Mouse (Mus musculus) kidney, adult 11 months (tissue): ENCODE data around the gene Adamts2.

Experiments used
- DNase-seq: peaks from one replicate; pipeline ENCODE4 v3.0.0; 2022

Adamts2 gene

DNA sequence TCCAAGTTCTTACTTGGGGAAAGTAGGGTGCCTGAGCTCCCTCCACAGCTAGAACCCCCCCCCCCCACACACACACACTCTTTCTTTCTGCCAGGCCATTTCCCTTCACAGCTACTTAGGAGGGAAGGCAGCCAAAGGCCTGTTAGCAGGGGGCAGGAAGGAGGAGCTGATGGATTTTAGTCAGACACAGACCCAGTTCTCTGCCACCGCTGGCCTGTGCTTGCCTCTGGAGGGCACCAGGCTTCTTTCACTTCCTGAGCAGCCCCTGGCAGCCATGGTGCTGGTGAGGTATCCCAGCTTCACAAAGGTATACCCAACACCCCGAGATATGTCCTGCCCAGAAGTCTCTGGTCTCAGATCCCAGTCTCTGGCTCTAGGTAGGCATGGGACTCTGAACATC lies 22.4 kb downstream of the Adamts2 start:
- DNase-seq, result no peak

DNA sequence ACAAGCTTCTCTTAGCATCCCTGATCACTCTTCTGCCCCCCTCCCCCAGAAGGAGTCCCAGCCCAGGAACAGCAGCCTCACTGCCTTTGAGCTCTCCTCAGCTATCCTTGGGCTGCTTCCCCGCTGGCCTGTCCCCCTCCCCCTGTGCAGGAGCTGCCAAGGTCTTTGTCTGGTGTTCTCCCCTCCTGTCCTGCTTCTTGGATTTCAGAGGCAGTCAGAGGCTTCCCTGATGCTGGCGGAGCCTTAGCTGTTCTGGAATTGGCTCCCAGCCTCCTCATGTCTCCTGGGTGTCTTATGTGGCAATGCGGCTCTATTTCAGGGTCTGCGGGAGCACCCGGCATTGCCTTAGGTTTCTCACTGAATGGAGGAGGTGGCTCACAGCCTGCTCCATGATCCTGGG lies 22.8 kb downstream of the Adamts2 start:
- no peak for DNase-seq

DNA sequence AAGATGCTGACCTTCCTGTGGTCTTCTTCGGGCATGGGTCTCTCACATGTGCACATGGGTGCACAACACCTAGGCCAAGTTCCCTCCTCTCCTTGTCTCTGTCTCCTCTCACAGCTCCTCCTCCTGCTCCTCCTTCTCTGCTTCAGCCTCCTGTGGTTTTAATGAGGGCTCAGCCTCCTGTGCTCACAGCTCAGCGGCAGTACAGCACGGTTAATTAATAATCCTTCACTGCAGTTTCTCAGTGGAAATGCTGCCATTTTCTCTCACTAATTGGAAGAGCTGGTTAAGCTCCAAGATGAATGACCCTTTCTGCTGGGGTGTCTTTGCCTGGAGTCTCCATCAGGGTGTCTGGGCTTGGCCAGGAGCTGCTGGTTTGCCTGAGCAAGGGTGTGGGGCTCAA lies 27.0 kb downstream of the Adamts2 start:
- DNase-seq, result no peak

DNA sequence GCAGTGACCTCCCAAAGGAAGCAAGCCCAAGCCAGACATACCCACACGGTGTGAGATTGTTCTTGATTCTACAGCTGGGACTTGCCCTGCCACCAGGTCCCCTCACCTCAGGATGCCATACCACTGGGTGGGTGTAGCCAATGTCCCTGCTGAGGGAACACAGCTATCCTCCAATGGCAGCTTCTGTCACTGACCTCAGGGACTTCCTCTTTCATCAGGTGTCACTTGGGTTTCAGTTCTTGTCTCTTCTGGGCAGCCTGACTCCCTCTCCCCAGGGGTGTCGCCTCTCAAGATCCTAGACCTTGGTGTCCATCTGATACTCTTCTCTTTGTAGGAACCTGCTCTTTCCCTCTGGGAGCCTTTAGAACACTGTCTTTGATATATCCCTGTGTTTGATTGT lies 28.6 kb downstream of the Adamts2 start:
- no peak for DNase-seq

DNA sequence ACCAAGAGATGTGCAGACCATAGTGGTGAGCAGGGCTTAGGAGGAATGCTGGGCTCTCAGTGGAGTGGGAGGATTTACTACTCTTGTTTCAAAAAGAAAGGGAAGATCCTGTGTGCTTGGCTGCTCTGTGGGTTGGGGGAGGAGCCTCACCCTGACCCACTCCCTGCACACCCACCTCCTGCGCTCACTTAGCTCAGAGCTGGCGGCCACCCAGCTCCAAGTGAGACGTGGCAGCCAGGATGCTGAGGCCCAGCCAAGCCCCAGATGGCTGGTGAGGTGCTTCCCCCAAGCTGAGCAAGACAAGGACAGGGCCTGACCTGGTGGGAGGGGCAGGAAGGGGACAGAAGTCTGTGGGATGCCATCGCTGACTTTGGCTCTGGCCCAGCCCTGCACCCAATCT lies 30.4 kb downstream of the Adamts2 start:
- peak; percentile 19 for DNase-seq

DNA sequence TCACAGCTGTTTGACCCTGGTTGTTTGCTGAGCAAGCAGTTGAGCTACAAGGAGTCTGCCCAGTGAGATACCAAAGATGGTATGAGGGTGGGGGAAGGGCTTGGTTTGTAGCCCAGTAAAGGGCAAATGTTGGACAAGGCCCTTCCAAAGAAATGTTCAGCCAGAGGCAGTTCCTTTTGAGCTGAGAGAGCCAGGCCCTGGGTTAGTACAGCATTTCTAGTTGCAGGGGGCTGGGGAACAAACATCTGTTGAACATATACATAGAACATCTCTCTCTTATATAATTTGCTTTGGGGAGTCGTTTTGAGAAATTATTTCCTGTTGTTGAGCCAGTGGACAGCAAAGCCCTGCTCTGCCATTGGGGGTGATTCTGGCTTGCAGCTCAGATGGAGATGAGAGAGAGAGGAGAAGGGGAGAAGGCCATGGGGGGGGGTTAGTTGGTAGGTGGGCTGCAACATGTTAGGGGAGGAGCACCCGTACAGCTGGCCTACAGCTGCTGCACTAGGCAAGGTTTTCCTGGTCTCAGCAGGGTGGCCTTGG lies 33.2 kb downstream of the Adamts2 start:
- peak; percentile 33 for DNase-seq

DNA sequence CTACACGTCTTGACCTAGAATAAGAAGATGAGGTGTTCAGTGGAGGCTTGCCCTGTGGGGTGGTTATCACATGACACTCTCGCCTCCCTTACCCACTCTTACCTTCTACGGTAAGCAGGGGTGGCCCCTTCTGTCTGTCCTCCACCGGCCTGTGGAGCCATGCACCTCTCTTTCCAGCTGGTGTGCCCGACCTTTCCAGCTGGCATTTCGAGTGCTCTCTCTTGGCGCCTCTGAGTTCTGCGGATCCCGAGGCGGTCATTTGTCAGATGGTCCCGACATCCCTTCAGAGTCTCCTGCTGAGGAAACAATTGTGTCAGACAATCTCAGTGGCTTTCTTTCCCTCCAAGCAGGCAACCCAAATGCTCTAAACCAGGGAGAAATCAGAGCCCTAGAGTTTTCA lies 35.1 kb downstream of the Adamts2 start:
- no peak for DNase-seq

DNA sequence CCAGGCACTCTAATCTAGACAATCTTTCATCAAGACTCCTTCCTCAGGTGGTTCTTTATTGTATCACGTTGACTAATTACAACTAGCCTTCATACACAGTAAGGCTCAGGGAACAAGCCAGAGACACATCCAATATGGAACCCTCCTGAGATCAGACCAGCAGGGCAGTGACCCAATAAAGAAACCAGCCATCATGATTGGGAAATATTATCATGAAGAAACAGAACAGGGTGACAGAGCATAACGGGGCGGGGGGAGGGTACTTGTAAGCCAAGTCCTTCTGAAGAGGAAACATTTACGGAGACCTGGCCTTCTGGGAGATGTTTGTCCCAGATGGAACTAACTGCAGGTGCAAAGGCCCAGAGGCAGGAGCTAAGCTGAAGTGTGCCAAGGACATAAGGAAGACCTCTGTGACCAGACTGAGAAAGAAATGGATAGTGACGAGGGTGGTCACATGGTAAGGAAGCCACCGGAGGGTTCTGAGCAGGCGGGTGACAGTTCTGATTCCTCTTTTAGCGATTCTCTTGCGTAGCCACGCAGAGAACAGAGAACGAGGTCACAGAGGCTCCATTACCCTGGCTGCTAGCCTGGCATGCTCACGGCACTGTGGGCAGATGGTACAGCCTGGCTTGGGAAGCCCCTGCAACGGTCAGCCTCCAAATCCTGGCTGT lies 36.4 kb downstream of the Adamts2 start:
- DNase-seq, result no peak

DNA sequence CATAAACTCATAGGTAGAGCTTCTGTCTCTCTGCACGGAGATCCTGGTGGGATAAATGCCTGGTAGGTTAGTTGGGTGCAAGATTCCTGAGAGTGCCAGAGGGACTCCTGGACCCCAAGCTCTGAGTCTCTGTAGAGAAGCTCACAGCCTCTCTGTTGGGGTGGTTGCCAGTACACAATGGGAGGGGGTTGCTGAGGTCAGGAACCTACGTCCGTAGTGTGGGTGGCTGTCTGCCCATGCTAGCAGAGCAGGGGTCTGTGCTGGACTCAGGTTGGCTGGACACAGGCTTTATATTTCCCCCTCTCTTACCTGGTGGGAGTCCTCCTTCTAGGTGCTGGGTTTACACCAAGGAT lies 37.0 kb downstream of the Adamts2 start:
- no peak for DNase-seq

DNA sequence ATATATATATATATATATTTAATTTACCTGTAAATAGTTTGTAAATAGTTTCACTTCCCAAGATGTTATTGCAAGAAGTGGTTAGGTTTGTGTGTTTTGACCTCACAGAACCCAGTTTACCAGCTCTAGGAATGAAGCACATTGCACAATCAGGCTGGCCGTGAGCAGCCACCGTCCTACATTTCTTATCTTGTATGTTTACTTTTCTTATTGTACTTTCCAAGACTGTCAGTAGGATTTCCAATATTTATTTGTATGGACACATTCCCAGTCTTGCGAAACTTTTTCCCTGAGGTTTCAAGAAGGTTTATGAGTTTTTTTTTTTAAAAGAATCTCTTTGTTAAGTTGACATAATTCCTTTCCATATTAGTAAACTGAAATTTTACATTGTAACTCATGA lies 40.7 kb downstream of the Adamts2 start:
- DNase-seq, result no peak

DNA sequence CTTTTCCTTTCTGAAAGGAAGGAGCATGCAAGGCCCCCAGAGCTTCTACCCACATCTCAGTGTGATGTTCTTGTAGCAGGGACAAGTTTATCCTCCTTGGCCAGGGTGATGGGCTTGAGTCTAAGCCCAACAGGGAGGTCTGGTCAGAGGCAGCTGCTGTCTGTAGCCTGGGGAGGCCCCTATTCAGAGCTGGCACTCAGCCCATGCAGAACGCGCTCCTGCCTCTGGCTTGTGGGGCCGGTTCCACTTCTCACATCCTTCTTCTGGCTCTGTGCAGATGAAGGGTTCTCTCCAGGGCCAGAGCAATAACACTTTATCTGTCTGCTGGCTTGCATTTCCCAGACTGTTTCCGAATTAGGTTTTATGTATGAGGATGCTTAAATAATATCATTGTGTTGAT lies 44.3 kb downstream of the Adamts2 start:
- no peak for DNase-seq

DNA sequence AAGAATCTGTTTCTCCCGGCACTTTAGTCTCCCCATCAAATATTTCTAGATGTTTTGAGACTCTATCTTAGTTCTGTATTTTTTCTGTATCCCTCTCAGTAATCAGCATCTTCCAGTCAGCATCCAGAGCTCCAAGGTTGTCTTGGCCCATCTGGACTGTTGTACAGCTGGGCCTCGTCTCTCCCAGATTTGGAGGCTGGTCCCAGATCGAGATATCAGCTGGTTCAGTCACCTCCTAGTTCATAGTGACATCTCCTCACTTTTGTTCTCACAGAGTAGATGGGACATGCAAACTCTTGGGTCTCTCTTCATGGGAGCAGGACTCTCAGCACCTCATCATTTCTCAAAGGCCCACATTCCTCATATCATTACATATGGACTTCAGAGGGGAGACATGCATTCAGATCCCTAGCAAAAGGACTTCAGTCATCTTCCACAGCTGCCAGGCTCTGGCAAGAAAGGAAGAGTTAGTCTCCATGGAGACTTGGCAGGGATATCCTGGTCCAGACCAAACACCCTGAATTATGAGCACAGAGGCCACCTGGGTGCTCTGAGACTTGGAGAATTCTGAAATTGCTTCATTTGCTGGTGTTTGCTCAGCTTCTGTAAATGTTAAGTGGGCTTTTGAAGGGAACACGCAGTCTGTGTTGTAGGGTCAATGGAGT lies 46.4 kb downstream of the Adamts2 start:
- DNase-seq, result no peak

DNA sequence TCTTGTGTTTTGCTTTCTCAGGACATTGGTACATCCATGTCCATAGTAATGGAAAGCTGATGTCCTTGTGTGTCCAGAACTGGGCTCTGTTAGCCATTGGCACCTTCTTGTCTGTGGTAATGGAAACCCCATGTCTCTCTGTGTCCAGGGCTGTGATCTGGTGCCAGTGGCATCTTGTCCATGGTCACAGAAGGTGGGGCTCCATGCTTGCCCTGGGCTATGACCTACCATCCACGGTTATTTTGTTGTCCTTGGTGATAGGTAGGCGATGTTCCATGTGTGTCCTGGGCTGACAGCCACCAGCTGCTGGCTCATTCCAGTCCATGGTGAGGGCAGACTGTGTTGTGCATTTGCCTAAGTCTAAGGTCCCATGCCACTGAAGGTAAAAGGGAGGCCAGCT lies 48.2 kb downstream of the Adamts2 start:
- no peak for DNase-seq

DNA sequence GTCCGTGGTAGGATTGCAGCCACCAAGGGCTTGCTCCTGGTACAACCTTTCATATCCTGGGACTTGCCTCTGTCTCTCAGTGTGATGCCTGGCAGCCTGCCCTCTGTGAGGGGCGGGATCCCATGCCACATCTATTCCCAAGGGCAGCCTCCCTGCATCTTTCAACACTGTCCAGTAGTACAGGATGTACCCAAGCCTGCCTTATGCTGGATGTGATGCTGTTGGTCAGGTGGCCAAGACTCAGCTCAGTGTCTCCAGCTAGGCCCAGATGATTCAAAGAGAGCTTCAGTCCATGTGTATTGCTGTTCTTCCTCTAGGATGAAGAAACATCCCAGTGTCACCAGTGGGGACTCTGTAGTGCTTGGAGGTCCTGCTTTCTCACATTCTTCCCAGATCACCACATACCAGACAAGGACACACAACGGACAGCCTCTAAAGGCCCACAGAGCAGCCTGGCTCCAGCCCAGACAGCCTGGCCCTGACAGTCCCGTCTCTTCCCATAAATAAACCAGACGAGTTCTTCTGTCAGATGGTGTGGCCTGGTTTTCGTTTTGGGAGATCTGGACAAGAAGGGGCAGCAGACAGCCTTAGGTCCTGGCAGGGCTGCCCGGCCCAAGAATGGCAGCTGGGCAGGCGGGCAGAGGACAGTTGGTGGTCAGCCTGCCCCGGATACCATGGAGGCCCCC lies 52.0 kb downstream of the Adamts2 start:
- DNase-seq, result no peak

DNA sequence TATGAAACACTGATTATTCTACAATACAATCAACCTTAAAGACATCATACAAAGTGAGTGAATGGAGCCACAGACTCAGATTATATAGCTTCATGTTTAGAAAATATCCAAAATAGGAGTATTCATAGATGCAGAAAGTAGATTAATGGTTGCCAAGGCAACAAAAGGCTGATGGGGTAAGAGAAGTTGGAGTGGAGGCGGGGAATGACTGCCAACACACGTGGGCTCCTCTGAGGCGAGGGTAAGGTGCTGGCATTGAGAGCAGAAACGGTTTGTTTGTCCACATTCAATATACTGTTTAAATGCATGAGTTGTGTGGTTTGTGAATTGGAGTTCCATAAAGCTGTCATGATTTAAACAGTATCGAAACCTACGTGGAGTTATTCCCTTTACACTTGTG lies 56.9 kb downstream of the Adamts2 start:
- no peak for DNase-seq

DNA sequence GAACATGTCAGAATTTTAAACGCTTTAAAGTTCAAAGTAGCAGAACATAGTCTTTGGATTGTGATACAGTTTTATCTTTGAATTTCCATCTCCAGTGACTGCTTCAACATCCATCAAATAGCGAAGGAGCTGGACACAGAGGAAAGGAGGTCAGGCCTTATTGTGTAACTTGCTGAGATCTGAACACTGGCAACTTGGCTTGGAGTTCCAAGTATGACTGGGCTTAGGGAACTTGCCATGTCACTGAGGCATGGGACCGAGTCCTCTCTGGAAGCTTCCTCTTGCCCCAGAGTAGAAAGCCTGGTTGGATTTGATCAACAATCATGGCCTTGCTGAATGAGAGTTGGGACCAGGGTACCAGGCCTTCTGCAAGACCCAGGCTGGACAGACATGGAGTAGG lies 60.3 kb downstream of the Adamts2 start:
- DNase-seq, result no peak

DNA sequence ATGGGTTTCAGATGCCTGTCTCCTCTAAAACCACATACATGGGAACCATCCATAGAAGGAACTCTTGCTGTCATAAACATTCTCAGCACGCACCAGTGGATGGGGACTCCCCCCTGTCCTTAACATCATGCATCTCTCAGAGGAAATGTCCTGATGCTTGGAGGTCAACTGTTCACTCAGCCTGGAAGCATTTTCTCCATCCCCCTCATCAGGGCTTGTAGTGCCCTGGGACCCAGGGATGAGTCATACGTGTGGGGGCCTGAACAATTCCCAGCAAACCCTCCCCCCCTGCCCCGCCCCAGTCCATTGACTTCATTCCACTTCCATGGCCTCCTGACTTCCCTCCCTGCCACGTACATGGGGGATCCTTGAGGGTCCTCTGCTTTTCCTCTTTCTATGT lies 62.9 kb downstream of the Adamts2 start:
- DNase-seq, result no peak

DNA sequence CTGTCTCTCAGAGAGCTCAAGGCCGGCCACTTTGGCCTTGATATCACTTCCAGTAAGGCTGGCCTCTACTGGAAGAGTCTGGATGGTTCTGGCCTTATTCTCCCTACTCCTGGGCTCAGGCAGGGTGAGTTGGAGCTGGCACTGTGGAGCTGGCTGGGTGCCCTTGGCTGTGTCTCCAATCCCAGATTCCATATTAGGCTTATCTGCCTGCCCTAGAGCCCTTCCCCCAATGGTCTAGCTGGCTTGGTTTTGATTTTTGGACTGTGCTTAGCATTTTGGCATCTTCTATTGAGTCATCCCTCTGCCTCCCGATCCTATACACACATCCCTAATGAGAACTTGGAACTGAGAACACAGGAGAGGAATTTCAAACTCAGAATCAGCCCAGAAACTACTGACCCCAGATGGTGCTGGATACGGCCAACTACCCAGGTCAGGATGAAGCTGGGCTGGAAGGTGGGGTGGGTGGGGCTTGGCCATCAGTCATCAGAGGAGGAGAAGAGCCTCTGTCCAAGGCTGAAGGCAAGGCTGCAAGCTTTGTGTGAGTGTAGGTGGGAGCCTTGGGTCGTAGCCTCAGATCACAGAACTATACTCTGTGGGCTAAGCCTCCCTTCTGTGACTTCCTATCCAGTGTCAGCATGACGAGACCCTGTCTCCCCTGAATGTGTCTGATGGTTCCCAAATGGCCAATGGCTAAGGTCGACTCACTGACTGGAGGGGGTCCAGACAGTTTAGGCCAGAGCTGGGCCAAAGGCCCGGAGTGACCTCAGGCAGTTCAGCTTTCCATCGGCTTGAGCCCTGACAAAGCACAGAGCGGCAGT lies 67.9 kb downstream of the Adamts2 start:
- peak; percentile 20 for DNase-seq

DNA sequence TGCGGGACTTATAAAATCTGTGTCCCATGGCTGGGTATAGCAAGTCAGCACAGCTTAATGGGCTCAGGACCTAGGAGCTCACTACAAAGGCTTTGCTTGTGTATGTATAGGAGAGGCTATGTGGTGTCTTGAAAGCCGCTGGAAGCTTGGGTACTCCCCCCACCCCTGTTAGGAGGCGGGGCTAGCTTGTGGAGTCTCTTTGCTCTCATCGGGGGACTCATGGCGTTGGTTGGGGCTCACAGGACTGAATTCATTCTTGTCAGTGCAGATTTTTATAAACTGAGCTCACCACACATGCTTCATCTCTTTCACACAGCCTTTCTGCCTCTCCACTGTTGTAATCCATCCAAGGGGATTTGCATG lies 68.5 kb downstream of the Adamts2 start:
- DNase-seq, result no peak

DNA sequence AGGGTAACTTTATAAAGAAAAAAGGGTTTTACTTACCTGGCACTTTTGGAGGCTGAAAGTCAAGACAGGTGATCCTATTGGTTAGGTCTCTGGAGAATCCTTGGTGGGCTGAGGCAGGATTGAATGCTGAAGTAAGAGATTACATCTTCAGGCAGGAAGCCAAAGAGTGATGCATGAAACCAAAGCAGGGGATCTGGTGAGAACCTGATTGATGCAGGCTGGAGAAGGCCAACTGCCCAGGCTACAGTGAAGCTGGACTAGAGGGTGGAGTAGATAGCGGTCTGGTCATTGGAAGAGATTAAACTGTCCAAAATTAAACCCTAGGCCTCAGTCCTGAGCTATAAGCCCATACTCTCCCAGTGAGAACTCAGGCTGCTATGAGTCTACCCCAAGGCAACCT lies 69.0 kb downstream of the Adamts2 start:
- no peak for DNase-seq

DNA sequence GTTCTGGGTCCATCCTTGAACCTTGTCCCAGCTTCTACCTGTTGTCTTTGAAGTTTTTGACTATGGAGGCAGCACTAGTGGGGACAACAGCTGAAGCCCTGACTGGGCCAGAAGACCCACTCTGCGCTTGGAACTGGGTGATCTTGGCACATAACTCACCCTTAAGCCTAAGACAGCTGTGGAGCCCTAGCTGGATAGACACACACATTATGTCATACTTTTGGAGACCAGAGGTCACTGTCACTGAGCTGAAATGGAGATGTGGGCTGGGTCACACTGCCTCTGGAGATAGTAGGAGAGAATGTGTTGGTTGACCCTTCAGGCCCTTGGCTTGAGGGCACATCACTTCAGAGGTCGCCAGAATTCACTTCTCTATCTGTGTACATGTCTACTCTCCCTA lies 69.5 kb downstream of the Adamts2 start:
- no peak for DNase-seq

DNA sequence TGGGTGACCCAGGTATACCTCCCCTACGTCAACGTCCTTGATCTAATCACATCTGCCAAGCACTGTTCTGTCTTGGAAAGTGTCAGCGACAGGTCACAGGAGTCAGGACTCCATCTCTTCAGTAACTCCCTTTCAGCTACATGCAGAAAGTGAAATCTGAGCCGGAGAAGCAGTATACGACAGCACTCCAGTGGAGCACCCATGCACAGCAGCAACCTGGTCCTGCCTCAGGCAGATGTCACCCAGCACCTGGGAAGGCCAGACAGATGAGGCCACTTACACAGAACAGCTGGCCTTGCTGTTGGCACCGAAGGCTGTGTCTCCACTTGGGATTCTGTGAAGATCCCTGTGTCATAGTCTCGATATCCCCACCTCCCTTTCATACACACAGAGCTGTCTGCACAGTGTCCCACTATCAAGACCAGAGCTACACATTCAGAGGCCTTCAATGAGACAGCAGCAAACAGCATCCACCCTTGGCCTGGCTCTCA lies 70.0 kb downstream of the Adamts2 start:
- no peak for DNase-seq

DNA sequence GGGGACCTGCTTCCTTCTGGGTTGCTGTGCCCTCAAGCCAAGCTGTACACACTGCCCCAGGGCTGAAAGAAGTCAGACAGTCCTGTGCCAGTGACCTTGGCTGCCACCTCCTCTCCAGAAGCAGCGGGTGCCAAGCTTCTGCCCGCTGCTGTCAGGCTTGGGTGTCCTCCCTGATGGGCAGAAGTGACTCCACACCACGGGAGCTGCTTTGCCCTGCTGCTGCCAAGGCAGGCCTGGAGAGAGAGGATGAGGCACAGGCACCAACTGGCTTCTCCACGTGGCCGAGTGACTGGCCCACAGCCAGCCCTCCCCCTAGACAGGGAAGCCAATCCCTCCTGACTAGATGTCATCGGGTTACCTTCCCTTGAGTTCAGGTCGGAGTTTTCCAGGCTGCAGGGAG lies 71.0 kb downstream of the Adamts2 start:
- DNase-seq, result no peak
